Mouse (Mus musculus): ENCODE data around the gene Man1c1.

- TF ChIP-seq CTCF (IDR thresholded peaks at IDR 0.05; ENCODE audit: low read depth, low read length) (no peak), TAL1 (conservative IDR thresholded peaks at IDR 0.05; ENCODE audit: low read depth, low read length) (no peak), GATA1 (IDR thresholded peaks at IDR 0.05; ENCODE audit: borderline replicate concordance, low read length) (no peak), POLR2AphosphoS5 (IDR thresholded peaks at IDR 0.05; ENCODE audit: insufficient replicate concordance, low read depth, low read length) (no peak), GATA2 (IDR thresholded peaks at IDR 0.05; ENCODE audit: borderline replicate concordance, low read depth, low read length) (no peak)
Measured at GRCm38 (mm10) chr4:134703835-134704546, at the start of gene Man1c1.

Measured in G1E (cell line).